Mouse (Mus musculus) frontal cortex, postnatal 10 days (tissue): ENCODE data around the gene Ppargc1a.

Source experiments
- DNase-seq, 2 experiments: peaks; one replicate each; pipeline ENCODE4 v3.0.0; 2022; ENCODE audit warnings: low spot score in 2 of 2, mixed read lengths in 1 of 2

Gene Ppargc1a

DNA sequence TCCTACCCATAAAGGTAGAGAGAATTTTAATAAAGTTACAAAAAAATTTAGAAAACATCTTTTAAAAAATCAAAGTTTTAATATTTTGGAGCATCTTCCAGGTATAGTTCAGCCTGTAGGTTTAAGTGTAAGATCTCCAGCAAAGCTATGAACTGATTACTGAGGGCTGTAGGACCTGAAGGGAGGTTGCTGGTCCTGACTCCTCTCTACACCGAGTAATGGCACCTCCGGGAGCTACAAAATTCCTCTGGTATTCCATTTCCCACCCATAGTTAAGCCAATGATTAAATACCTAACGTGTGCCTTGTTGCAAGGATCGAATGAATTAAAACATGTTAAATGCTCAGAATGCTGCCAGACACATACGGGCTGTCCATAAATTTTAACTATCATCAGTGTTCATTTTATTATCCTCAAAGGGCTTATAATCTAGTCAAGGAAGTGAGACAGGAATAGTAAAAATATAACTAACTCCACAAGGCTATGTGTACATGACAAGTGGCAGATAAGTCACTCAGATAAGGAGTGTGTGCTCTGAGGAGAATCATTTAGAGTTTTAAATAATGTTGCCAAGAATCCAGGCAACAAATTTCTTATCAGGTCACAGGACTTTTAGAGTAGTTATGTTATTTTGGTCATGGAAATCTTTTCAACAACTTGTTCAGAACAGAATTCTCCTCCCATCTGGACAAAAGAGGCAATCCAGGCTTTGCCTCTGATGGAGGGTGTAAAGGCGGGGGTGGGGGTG, 49.9 kb downstream of the Ppargc1a start:
- no peak for DNase-seq

DNA sequence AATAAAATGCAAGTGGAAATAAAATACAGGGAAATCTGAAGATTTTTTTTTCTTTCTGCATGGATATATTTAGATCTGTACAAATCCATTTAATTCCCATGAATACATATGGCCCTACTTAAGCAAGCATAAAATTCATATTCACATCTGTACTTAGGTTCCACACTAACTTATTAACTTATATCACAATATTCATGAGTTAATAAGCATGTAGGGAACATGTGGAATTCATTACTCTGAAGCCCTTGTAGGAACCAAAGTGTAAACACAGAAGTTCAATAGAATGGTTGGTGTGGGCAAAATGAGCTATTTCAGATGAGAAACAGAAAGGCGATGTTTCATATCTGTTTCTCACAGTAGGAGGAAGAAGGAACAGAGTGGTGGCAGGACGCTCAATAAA, 62.9 kb downstream of the Ppargc1a start:
- DNase-seq: no peak

DNA sequence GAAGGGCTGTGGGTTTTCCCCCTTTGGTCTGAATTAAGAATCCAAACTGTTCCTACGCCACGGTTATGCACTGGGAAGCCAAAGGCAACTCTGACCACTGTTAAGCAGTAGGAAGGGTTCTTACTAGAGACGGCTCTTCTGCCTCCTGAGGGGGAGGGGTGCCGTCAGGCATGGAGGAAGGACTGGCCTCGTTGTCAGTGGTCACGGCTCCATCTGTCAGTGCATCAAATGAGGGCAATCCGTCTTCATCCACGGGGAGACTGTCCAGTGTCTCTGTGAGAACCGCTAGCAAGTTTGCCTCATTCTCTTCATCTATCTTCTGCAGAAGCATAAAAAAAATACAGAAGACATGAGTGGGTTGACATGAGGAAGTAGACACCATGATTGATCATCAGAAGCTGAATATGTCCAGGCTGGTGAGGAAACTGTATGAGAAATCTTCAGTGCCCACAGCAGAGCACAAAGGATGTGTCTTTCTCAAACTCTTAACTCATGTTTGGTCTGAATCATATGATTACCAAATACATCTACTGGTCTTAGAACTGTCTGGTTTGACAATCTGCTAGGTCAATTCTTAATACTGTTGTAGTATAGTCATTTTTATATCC, 69.5 kb downstream of the Ppargc1a start:
- DNase-seq: no peak

DNA sequence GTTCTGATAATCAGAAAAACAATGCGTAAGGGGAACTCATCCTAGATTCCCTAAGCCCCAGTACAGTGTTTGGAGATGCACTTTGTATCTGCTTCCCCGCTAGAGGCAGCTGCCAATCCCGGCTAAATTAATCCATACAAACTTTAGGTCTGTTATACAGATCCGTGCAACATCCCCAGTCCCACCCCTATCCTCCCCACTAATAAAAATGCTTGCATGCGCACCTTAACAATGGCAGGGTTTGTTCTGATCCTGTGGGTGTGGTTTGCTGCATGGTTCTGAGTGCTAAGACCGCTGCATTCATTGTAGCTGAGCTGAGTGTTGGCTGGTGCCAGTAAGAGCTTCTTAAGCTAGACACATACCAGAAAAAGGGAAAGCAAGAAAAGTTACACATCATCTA, 72.1 kb downstream of the Ppargc1a start:
- no peak for DNase-seq

DNA sequence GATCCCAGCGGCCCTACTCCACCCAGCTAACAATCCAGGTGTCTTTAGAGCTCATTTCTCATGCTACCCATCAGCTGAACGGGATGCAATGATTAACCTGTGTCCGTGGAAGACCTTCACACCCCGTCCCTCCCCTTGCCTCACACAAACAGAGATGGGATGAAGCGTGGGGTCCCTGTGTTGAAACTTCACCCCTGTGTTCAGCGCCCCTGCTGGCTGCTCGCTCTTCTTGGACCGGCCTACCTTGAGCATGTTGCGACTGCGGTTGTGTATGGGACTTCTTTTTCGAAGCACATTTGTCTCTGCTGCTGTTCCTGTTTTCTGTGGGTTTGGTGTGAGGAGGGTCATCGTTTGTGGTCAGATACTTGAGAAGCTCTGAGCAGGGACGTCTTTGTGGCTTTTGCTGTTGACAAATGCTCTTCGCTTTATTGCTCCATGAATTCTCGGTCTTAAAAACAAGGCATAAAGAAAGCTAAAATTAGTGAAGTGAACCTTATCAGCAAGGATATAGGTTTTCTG, 73.1 kb downstream of the Ppargc1a start:
- DNase-seq: no peak

DNA sequence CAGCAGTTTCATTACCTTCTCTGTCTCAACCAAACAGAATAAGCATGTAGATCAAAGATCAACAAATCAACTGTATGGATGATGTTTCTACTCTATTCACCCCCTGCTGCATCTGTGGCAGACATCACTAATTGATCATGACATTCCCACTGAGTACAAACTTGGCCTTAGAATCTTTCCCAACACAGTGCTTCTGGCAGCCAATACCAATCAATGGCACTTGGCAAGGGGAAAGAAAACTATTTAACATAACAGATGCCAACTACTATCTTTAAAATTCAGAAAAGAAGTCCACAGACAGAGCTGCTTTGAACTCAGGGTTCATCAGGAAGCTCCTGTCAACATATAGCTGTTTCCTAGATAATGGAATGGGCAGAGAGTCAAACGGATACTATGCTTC, 83.8 kb downstream of the Ppargc1a start:
- no peak for DNase-seq

DNA sequence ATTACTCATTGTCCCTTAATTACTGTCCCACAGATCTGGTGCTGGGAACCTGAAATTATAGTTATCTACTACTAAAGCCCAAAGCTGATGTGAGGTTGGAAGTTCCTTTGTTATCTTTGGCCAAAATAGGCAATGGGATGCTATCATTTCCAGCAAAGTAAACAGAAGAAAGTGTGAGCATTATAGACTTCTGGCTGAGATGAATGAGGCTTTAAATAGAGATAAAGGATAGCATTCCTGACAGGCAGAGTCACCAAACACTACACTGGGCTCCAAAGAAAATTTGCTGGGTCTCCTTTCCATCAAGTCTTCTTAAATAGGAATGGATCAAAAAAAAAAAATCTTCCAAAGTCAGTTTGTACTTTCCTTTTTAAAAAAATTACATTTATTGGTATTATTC, 87.7 kb downstream of the Ppargc1a start:
- no peak for DNase-seq

DNA sequence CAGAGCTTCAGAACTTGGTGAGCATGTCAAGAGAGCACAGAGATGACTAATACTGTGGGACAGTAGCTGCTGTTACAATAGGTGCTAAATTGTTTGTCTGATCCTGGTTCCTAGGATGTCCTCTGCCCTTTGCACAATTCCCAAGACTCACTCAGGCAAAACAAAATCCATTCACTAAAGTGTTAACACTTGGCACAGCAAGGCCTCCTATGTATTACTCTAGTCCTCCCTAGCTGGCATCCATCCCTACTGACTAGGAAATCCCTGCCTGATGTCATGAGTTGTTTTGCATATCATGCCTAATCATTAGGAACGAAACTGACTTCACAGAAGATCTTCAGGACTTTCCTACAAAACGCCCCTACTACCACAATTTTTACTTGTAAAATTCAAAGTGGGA, 88.1 kb downstream of the Ppargc1a start:
- DNase-seq: no peak

DNA sequence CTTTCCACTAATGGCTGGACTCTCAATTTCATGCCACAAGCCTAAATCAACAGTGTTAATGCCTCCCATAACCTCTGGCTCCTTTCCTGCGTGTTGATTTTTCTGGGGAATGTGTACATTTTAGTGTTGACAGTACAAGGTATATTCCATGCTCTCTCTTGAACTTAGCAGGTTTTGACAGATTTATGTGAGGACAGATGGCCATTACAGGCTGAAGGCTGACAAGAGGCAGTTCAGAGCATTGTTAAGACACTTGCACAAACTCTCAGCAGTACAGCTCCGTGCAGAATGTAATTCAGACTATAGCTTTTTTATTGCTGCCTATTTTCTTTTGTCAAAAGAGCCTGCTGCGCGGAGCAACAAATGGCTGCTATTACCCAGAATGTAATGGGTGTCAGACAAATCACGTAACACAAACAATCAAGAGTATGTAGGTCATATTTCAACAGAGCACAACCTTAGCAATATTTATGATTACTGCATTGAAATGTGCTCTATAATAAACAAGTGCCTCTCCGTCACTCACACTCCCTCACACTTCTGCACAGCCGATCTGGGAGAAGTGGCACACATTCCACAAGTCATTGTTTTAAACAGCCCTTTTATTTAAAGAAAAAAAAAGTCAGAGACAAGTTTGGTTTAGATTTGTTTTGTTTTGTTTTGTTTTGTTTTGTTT, 89.1 kb downstream of the Ppargc1a start:
- no peak for DNase-seq

DNA sequence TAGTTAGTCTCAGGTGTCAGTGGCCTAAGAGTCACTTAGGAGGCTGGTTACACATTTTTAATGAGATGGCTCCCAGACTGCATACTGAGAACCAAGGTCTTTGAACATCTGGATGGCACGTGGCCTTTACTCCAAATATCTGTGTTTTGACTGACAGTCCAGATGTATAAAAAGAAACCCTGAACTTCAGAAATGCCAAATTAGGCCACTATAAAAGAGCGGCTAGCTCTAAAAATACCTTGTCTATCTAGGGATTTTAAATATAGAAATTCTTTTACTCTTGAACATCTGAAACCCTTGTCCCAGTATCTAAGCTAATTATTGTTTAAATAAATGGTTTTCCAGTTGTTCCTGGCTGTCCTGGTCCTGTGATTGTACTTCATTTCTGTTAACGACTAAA, 90.4 kb downstream of the Ppargc1a start:
- no peak for DNase-seq

DNA sequence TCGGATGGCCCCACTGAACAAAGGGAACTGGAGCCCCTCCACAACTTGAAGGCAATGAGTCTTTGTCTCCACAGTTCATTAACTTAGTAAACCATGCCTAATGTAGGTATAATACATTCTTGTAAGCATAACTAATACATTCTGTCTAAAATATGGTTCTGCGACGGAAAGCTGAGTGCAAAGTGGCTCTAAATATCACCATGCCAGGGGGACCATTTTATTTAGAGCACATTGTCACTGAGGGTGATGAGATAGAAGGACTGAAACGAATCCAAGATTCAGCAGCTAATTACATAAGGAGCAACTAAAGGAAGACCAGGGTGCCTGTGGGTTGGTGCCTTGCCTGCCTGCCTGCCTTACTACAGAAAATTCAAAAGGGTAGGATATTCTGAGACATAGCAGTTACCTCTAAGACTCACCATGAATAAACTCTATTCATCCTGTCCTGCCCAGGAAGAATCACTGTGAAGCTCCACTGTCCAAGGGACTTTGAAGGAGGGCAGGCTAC, 92.4 kb downstream of the Ppargc1a start:
- no peak for DNase-seq

DNA sequence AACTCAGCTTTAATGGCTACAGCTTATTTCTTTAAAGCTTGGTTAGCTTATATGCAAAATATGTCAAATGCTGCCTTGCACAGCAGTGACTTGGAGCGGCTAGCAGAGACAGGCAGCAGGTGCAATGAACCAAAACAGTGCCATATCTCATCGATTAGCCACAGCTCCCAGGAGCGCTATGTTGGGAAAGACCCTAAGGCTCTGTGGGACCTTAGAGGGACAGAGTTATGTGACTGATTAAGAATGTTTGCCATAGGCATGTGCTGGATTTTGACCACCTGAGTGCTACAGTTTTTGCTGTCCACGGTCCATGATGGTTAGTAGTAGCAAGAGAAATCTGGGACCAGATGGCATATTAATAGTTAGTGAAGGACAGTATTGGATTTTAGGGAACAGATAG, 95.9 kb downstream of the Ppargc1a start:
- DNase-seq: no peak

DNA sequence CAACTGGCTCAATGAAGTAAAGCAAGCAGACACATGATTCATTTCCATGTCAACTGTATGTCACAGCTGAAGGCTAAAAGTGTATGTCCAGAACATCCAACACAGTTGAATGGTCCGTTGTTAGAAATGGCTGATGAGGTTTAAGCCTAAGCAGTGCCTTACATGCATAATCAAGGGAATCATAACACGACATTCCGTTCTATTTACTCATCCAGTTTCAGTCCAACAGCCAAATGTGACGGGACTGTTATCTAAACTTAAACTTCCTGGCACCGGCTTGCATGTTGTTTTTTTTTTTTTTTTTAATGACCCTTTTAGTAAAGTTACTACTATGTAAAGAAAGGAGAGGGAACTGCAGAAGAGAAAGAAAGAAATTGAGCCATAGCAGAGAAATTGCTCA, 101.5 kb downstream of the Ppargc1a start:
- no peak for DNase-seq

DNA sequence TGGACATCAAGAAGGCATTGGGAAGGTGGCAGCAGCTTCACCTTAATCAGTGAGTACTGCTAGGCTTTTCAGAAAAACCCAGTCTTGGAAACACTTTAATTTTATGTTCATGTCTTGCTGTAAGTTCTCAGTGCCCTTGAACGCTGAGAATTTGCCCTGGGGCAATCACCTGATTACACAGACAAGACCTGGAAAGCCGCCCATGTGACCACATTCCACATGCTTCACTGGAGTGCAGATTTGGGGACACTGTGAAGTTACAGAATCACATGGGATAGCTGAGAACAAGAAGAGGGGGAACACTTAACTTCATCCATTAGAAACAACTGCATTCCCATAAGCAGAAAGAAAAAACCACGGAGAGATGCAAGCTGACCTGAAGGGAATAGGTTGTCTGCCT, 115.5 kb downstream of the Ppargc1a start:
- DNase-seq: no peak

DNA sequence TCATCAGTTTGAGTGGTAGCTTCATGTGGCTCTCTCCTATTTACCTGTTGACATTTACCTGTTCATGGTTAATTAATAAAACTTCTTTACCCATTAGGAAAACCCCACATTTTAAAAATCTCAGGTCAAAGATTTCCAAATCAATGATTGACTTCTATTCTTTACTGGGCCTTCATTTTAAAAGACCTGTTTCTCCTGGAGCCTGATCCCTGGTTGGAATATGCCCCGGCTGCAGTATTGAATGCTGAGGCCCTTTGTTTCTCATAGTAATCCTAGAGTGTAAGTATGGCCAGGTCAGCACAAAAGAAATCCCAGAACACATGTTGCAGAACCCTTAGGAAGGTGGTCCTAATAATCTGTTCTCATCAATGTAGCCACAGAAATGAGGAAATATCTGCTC, 119.9 kb downstream of the Ppargc1a start:
- no peak for DNase-seq

DNA sequence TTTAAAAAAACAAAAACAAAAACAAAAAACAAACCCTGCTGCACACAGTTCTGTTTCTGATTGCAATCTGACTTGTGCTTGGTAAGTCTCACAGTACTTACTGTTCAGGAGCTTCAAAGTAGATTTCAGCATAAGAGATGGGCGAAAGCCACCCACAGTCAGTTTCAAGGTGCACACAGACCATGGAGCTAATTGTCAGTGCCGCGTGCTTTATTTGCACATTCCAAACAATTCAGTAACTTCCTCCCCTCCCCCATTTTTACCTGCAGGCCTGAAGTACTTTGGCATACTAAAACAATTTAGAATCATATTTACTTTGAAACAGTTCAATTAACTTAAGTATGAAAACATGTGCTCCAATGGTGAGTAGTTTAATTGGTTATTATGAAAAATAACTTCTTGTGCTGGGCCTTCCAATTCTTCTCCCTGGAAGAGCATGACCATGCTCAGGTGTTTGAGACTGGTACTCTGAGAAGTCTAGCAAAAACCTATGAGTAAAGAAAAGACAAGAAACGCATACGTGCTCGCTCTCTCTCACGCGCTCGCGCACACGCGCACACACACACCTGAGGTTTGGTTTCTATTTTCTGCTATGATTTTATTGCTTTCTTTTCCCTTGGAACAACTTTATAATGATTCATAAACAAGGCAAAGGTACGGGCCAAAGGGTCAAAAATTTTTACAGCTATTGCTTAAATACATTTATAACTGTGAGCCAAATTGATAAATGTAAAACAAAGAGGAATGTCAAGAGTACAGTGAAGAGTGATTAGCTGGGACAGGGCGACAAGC, 121.0 kb downstream of the Ppargc1a start:
- no peak for DNase-seq

DNA sequence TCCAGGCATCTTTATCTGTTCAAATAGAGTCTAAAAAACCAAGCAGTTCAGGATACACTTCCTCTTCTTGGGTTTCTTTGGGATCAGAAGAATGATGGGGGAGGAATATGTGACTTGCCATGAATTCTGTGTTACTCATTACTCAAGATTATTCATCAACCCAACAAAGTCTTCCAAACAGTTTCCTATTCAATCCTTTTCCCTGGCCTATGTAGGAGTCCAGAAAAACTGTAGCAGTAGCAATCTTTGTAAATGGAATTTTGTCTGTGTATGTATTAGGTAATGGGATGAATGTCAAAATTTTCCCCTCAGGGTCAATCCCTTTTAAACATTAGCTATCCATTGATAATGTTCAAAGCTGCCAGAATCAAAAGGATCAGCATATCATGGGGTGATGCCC, 121.8 kb downstream of the Ppargc1a start:
- DNase-seq: no peak

DNA sequence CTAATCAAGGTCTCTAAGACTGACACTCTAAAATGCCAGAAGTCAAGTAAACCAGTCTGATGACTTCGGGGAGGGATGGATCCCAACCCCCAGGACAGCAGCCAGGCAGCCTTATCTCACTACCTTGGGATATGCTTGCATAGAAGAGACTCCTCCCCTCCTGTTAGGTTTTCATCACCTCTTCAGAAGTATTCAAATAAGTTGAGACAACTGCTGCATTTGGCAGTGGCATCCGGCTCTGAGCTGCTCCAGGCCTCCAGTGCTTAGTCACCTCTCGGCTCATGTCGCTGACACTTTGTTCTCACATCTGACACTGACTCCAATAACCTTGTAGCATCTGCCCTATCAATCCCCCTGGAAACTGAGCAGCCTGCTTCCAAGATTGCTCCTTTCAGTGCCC, 127.8 kb downstream of the Ppargc1a start:
- DNase-seq: no peak

DNA sequence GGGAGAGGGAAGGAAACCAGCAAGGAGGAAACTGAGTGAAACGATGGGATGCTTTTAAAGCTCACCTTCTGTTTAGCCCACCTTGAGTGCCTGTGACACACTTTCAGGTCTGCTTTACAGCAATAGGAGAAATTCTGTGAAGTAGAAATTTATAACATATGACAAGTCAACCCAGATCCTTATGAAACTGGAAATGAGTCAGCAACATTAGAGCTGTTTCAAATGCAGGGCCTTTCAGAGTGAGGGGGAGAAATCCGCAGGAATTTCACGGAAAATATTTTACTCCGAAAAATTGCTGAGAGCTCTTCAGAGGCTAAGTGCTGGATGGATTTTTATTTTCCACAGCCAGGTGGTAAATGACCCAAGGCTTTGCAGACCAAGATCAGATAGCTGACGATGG, 133.6 kb downstream of the Ppargc1a start:
- no peak for DNase-seq

DNA sequence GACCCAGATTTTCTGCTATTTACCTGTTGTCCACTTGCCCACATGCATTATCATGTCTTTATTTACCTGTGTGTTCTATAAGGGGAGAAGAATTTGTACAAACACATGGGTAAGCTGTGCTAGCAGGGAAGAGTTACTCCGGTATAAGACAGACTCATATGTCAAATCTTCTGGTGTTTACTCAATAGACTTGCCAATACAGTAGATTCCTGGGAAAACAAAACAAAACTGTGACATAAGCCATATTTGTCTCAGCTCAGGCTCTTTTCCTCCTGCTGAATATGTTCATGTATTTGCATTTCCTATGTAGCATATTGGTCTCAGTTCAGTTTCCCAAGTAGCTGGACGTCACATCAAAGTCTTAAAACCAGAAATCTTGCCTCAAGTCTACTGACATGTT, 135.0 kb downstream of the Ppargc1a start:
- no peak for DNase-seq

DNA sequence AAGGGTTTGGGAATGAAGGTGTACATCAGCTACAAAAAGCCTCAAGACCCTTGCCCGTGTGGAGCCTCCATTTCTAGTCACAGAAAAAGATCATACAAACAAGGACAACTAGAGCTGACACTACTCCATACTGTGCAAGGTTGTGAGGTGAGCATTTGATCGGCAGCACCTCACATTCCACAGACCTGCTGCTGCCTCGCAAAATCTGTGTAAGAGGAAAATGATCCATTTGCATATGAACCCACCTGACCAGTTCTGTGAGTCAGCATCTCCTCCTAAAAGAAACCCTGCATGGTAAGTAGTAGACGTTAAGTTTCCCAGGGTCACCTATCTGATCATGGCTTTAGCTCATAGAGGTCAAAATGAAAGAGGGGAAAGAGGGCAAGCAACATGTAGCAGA, 135.5 kb downstream of the Ppargc1a start:
- no peak for DNase-seq

DNA sequence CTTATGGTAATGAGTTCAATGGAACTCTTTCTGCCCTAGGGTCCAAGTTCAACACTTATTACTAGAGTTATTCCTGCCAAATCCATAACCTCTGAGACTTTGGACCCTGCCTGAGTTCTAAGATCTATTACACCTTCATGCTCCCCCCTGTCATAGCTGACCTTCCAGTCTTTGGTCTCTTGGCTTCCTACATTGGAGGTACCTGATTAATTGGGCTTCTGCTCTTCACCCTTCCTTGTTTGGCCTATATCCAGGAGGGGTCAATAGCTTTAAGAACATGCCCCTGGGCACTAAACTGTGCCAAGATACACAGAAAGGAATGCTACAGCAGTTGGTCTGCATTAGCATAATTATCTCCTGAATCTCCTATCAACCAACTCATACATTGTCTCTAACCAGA, 141.1 kb downstream of the Ppargc1a start:
- DNase-seq: no peak
